In the genomic region with DNA sequence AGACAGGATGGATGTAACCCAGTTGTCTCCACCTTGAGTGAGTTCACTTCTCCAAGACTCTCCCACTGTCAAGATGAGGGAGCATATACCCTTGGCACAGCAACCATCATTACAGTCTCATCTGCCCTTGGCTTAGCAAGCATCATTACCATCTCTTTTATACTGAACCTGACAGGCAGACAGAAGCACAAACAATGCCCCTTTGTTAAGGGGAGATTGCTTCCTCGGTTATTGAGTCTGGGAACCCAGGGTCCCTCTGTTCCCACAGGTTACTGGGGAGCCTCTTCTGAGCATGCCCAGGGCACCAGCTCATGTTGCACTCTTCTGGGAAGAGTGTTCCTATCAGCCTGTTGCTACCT, we compare ENCODE assay signal across 13 mouse cellular contexts.
A peak's percentile ranks its signal among the peaks of the same experiment; 100 is the strongest.
DNase-seq lines count a peak whose midpoint lies in the region; ATAC-seq and TF ChIP-seq lines count a peak whose summit lies in the region.
"Had no signal": no experiment of that assay in that cellular context is flagged by ENCODE, and none has a peak within 500 bp of the region (broad histone marks: within the 10 kb centered on the region; RNA-seq: fewer than 3 reads in every experiment).

No protein-coding gene starts in this region.

- no peak for ATAC-seq in heart, embryonic 13.5 days (ENCODE audit: extremely low read depth, insufficient number of reproducible peaks, low FRiP score, low TSS enrichment)
- ATAC-seq in hindbrain, embryonic 13.5 days (ENCODE audit: low FRiP score), result peak; percentile 42
- peak; percentile 14; the same call in 1 of the 2 replicates for ATAC-seq in midbrain, embryonic 16.5 days
- ATAC-seq in lung, postnatal 0 days, result no peak

- peak overlapping the region; percentile 69 for H3K27ac ChIP-seq in heart, embryonic 13.5 days (replicated peaks)
- peak overlapping the region; percentile 39; the same call in 1 of the 2 replicates for H3K27ac ChIP-seq in embryonic fibroblast, embryonic 13.5 days (ENCODE audit: insufficient read depth, low read length)
- peak overlapping the region; percentile 84 for H3K27ac ChIP-seq in hindbrain, embryonic 13.5 days
- H3K27ac ChIP-seq in midbrain, embryonic 16.5 days (ENCODE audit: low read length), result peak overlapping the region; percentile 19; the same call in 1 of the 2 replicates
- no peak overlapping the region for H3K27ac ChIP-seq in lung, postnatal 0 days (ENCODE audit: low read length)
- H3K27ac ChIP-seq: left cerebral cortex, adult 2 months; liver, embryonic 13.5 days had no signal

- H3K4me2 ChIP-seq in heart, embryonic 13.5 days, result no peak overlapping the region
- H3K4me2 ChIP-seq in hindbrain, embryonic 13.5 days, result no peak overlapping the region
- no peak overlapping the region for H3K4me2 ChIP-seq in midbrain, embryonic 16.5 days (ENCODE audit: low read length)
- H3K4me2 ChIP-seq in lung, postnatal 0 days (replicated peaks; ENCODE audit: low read depth, low read length), result no peak overlapping the region
- H3K4me2 ChIP-seq: liver, embryonic 13.5 days had no signal

- WGBS in heart, embryonic 13.5 days, result 33% methylated on average over 1 of the region's 1 CpGs
- WGBS in hindbrain, embryonic 13.5 days, result 3% methylated on average over 1 of the region's 1 CpGs
- 0% methylated on average over 1 of the region's 1 CpGs for WGBS in midbrain, embryonic 16.5 days
- WGBS in lung, postnatal 0 days, result 30% methylated on average over 1 of the region's 1 CpGs

- no peak for TF ChIP-seq POLR2A in embryonic fibroblast, embryonic 13.5 days (IDR thresholded peaks at IDR 0.05; ENCODE audit: low read depth, low read length)

- peaks cover 43% of the 10 kb centered on the region for H3K4me1 ChIP-seq in heart, embryonic 13.5 days
- H3K4me1 ChIP-seq in embryonic fibroblast, embryonic 13.5 days (ENCODE audit: control insufficient read depth, insufficient read depth, low read length), result peaks cover 28% of the 10 kb centered on the region
- H3K4me1 ChIP-seq in hindbrain, embryonic 13.5 days (replicated peaks), result peaks cover 55% of the 10 kb centered on the region
- H3K4me1 ChIP-seq in midbrain, embryonic 16.5 days (ENCODE audit: control insufficient read depth, insufficient read depth, low read length), result peaks cover 44% of the 10 kb centered on the region
- H3K4me1 ChIP-seq in lung, postnatal 0 days (ENCODE audit: insufficient read depth, low read depth, low read length), result no peaks in the 10 kb centered on the region

- no peak for TF ChIP-seq CTCF in embryonic fibroblast, embryonic 13.5 days (IDR thresholded peaks at IDR 0.05; ENCODE audit: borderline replicate concordance, insufficient read depth, low read length)
- TF ChIP-seq CTCF in lung, postnatal 0 days (IDR thresholded peaks at IDR 0.05), result no peak

- no peak for DNase-seq in heart, adult 9 months (ENCODE audit: low spot score in 2 of 2)
- no peak for DNase-seq in frontal cortex, postnatal 36 days (ENCODE audit: low spot score in 2 of 2)
- DNase-seq in lung, postnatal 0 days (ENCODE audit: low spot score), result no peak
- DNase-seq in thymus, postnatal 25 days, result no peak
- DNase-seq: kidney, postnatal 10 days; liver, embryonic 13.5 days; lung, postnatal 36 days; thymus, postnatal 14 days had no signal

- no peak for TF ChIP-seq EP300 in lung, postnatal 0 days (IDR thresholded peaks at IDR 0.05)

- H3K4me3 ChIP-seq in heart, embryonic 13.5 days, result no peak overlapping the region
- H3K4me3 ChIP-seq in embryonic fibroblast, embryonic 13.5 days (ENCODE audit: insufficient read depth, low read length), result no peak overlapping the region
- H3K4me3 ChIP-seq in hindbrain, embryonic 13.5 days, result no peak overlapping the region
- no peak overlapping the region for H3K4me3 ChIP-seq in midbrain, embryonic 16.5 days (ENCODE audit: low read depth, low read length)
- H3K4me3 ChIP-seq in lung, postnatal 0 days (ENCODE audit: low read depth, low read length), result no peak overlapping the region
- H3K4me3 ChIP-seq: left cerebral cortex, adult 2 months; liver, embryonic 13.5 days had no signal

- no peaks in the 10 kb centered on the region for H3K9me3 ChIP-seq in heart, embryonic 13.5 days
- no peaks in the 10 kb centered on the region for H3K9me3 ChIP-seq in hindbrain, embryonic 13.5 days
- no peaks in the 10 kb centered on the region for H3K9me3 ChIP-seq in midbrain, embryonic 16.5 days (replicated peaks; ENCODE audit: control insufficient read depth, low read length, poor library complexity, severe bottlenecking)
- no peaks in the 10 kb centered on the region for H3K9me3 ChIP-seq in lung, postnatal 0 days (ENCODE audit: low read length)
- H3K9me3 ChIP-seq: liver, embryonic 13.5 days had no signal

- no peak overlapping the region for H3K9ac ChIP-seq in heart, embryonic 13.5 days
- H3K9ac ChIP-seq in hindbrain, embryonic 13.5 days, result no peak overlapping the region
- no peak overlapping the region for H3K9ac ChIP-seq in midbrain, embryonic 16.5 days (ENCODE audit: low read depth, low read length)
- H3K9ac ChIP-seq in lung, postnatal 0 days (replicated peaks; ENCODE audit: low read depth), result no peak overlapping the region
- H3K9ac ChIP-seq: liver, embryonic 13.5 days had no signal

- H3K36me3 ChIP-seq in heart, embryonic 13.5 days, result peaks cover 16% of the 10 kb centered on the region
- peaks cover 30% of the 10 kb centered on the region for H3K36me3 ChIP-seq in hindbrain, embryonic 13.5 days
- no peaks in the 10 kb centered on the region for H3K36me3 ChIP-seq in midbrain, embryonic 16.5 days (ENCODE audit: control insufficient read depth, insufficient read depth, low read length)
- H3K36me3 ChIP-seq in lung, postnatal 0 days (ENCODE audit: insufficient read depth, low read length), result no peaks in the 10 kb centered on the region
- H3K36me3 ChIP-seq: liver, embryonic 13.5 days had no signal

- no peaks in the 10 kb centered on the region for H3K27me3 ChIP-seq in heart, embryonic 13.5 days (replicated peaks)
- H3K27me3 ChIP-seq in hindbrain, embryonic 13.5 days, result no peaks in the 10 kb centered on the region
- no peaks in the 10 kb centered on the region for H3K27me3 ChIP-seq in midbrain, embryonic 16.5 days (ENCODE audit: control insufficient read depth, insufficient read depth, low read depth, low read length)
- H3K27me3 ChIP-seq in lung, postnatal 0 days (replicated peaks; ENCODE audit: insufficient read depth, low read length), result no peaks in the 10 kb centered on the region

Comparison
In these comparisons a context has a peak if more than half of its experiments do, and no peak if none do; other contexts are left out.
1. ATAC-seq: peak in hindbrain, embryonic 13.5 days (single experiment) and midbrain, embryonic 16.5 days (single experiment); none in heart, embryonic 13.5 days (single experiment) and lung, postnatal 0 days (single experiment).